Mouse (Mus musculus) MEL (cell line): Measurements from ENCODE around the gene Speer4b. TPM values are rescaled to one million over a fixed set of nuclear protein-coding genes. Genes with fewer than 3 reads are reported as not detected.
A peak's percentile ranks its signal among the peaks of the same experiment; 100 is the strongest.
"Not testable (repeated sequence)": the region's sequence is repeated elsewhere in the genome, so short reads cannot be mapped to it uniquely, and the experiment has no call there.

Experiments used
- DNase-seq: peaks from one replicate; pipeline ENCODE4 v3.0.0; 2011; ENCODE audit warnings: low read depth, low spot score
- H3K27ac ChIP-seq: 2 replicates; pipeline ENCODE4 v1.5.1; 2012; ENCODE audit warnings: low read depth, mild to moderate bottlenecking, control low read depth, low read length, moderate library complexity; ENCODE audit not compliant: control insufficient read depth
- H3K27me3 ChIP-seq, 2 experiments: fragments of 150-350 bp in 1 of 2; sonication (generic) in 1 of 2; 2 replicates each; pipeline ENCODE4 v1.6.1; 2012; ENCODE audit warnings: low read length in 2 of 2, mild to moderate bottlenecking in 2 of 2, improper control_type of control experiment in 1 of 2, moderate library complexity in 1 of 2; ENCODE audit not compliant: insufficient read depth in 2 of 2, control insufficient read depth in 1 of 2
- H3K36me3 ChIP-seq, 2 experiments: 2 replicates each; pipeline ENCODE4 v1.6.1; 2012 to 2014; ENCODE audit warnings: low read length in 2 of 2, improper control_type of control experiment in 1 of 2, inconsistent platforms in 1 of 2, mild to moderate bottlenecking in 1 of 2; ENCODE audit not compliant: insufficient read depth in 2 of 2, control insufficient read depth in 1 of 2
- H3K4me1 ChIP-seq, 2 experiments: fragments of 150-350 bp in 1 of 2; sonication (generic) in 1 of 2; 2 replicates each; pipeline ENCODE4 v1.6.1; 2012; ENCODE audit warnings: low read length in 2 of 2, improper control_type of control experiment in 1 of 2, mild to moderate bottlenecking in 1 of 2; ENCODE audit not compliant: insufficient read depth in 2 of 2, control insufficient read depth in 1 of 2
- H3K4me3 ChIP-seq, 2 experiments: fragments of 150-350 bp in 1 of 2; sonication (generic) in 1 of 2; 2 replicates each; pipeline ENCODE4 v1.5.1; 2012; ENCODE audit warnings: low read depth in 2 of 2, low read length in 2 of 2, mild to moderate bottlenecking in 2 of 2, moderate library complexity in 2 of 2, control low read depth in 1 of 2, improper control_type of control experiment in 1 of 2; ENCODE audit not compliant: control insufficient read depth in 1 of 2, insufficient read depth in 1 of 2
- H3K79me2 ChIP-seq: 2 replicates; pipeline ENCODE4 v1.6.1; 2012; ENCODE audit warnings: mild to moderate bottlenecking, low read length, moderate library complexity; ENCODE audit not compliant: control insufficient read depth, poor library complexity, insufficient read depth
- H3K9ac ChIP-seq: 2 replicates; pipeline ENCODE4 v1.6.1; 2012; ENCODE audit warnings: low read depth, mild to moderate bottlenecking, control low read depth, low read length, moderate library complexity; ENCODE audit not compliant: control insufficient read depth, poor library complexity, severe bottlenecking
- H3K9me3 ChIP-seq: fragments of 150-350 bp; sonication (generic); replicated peaks from 2 replicates; pipeline ENCODE4 v1.6.1; 2012; ENCODE audit warnings: mild to moderate bottlenecking, low read length, improper control_type of control experiment, moderate library complexity; ENCODE audit not compliant: insufficient read depth
- CHD2 ChIP-seq: IDR thresholded peaks from 2 replicates; pipeline ENCODE4 v1.6.1; 2011; ENCODE audit warnings: low read length, improper control_type of control experiment
- ELF1 ChIP-seq: IDR thresholded peaks from 2 replicates; pipeline ENCODE4 v1.6.1; 2014; ENCODE audit warnings: low read depth, mild to moderate bottlenecking, inconsistent platforms, low read length, improper control_type of control experiment, moderate library complexity
- EP300 ChIP-seq, 2 experiments: IDR thresholded peaks; 2 replicates each; pipeline ENCODE4 v1.6.1; 2011; ENCODE audit warnings: improper control_type of control experiment in 2 of 2, low read length in 2 of 2, low read depth in 1 of 2, mild to moderate bottlenecking in 1 of 2
- GABPA ChIP-seq: IDR thresholded peaks from 2 replicates; pipeline ENCODE4 v1.6.1; 2012; ENCODE audit warnings: low read depth, mild to moderate bottlenecking, inconsistent platforms, low read length, improper control_type of control experiment, moderate library complexity
- MAX ChIP-seq: IDR thresholded peaks from 2 replicates; pipeline ENCODE4 v1.6.1; 2011; ENCODE audit warnings: low read length, improper control_type of control experiment
- MXI1 ChIP-seq: IDR thresholded peaks from 2 replicates; pipeline ENCODE4 v1.6.1; 2011; ENCODE audit warnings: mild to moderate bottlenecking, low read depth, low read length, improper control_type of control experiment
- MYC ChIP-seq: IDR thresholded peaks from 2 replicates; pipeline ENCODE4 v1.6.1; 2011; ENCODE audit warnings: low read depth, mild to moderate bottlenecking, low read length, improper control_type of control experiment, moderate library complexity
- NRF1 ChIP-seq: IDR thresholded peaks from 2 replicates; pipeline ENCODE4 v1.6.1; 2014; ENCODE audit warnings: low read depth, mild to moderate bottlenecking, inconsistent platforms, low read length, improper control_type of control experiment, moderate library complexity; ENCODE audit not compliant: poor library complexity, insufficient read depth, severe bottlenecking
- POLR2A ChIP-seq, 2 experiments: IDR thresholded peaks; 2 replicates each; pipeline ENCODE4 v1.6.1; 2011 to 2012; ENCODE audit warnings: low read length in 2 of 2, mild to moderate bottlenecking in 2 of 2, control low read depth in 1 of 2, improper control_type of control experiment in 1 of 2, low read depth in 1 of 2, moderate library complexity in 1 of 2; ENCODE audit not compliant: control insufficient read depth in 1 of 2, insufficient read depth in 1 of 2, poor library complexity in 1 of 2
- RAD21 ChIP-seq: IDR thresholded peaks from 2 replicates; pipeline ENCODE4 v1.6.1; 2011; ENCODE audit warnings: mild to moderate bottlenecking, low read depth, low read length, improper control_type of control experiment
- SIN3A ChIP-seq: IDR thresholded peaks from 2 replicates; pipeline ENCODE4 v1.6.1; 2012; ENCODE audit warnings: low read length, improper control_type of control experiment, inconsistent platforms
- SMC3 ChIP-seq: IDR thresholded peaks from 2 replicates; pipeline ENCODE4 v1.6.1; 2011; ENCODE audit warnings: low read depth, low read length, improper control_type of control experiment
- TCF12 ChIP-seq: IDR thresholded peaks from 2 replicates; pipeline ENCODE4 v1.6.1; 2014; ENCODE audit warnings: low read depth, mild to moderate bottlenecking, inconsistent platforms, low read length, improper control_type of control experiment, moderate library complexity
- UBTF ChIP-seq: IDR thresholded peaks from 2 replicates; pipeline ENCODE4 v1.6.1; 2012; ENCODE audit warnings: low read depth, mild to moderate bottlenecking, inconsistent platforms, low read length, improper control_type of control experiment, moderate library complexity, borderline replicate concordance; ENCODE audit not compliant: insufficient read depth
- USF1 ChIP-seq: IDR thresholded peaks from 2 replicates; pipeline ENCODE4 v1.6.1; 2014; ENCODE audit warnings: low read depth, mild to moderate bottlenecking, inconsistent platforms, low read length, improper control_type of control experiment, moderate library complexity
- ZC3H11A ChIP-seq: IDR thresholded peaks from 2 replicates; pipeline ENCODE4 v1.6.1; 2012; ENCODE audit warnings: low read depth, mild to moderate bottlenecking, inconsistent platforms, low read length, improper control_type of control experiment
- ZKSCAN1 ChIP-seq: IDR thresholded peaks from 2 replicates; pipeline ENCODE4 v1.6.1; 2012; ENCODE audit warnings: low read depth, mild to moderate bottlenecking, inconsistent platforms, low read length, improper control_type of control experiment, moderate library complexity
- ZMIZ1 ChIP-seq: IDR thresholded peaks from 2 replicates; pipeline ENCODE4 v1.6.1; 2012; ENCODE audit warnings: low read depth, mild to moderate bottlenecking, inconsistent platforms, low read length, improper control_type of control experiment, moderate library complexity
- polyA plus RNA-seq, 2 experiments: library from polyadenylated mRNA; stranded (reverse) in 1 of 2; unstranded in 1 of 2; fragments of >175 nt in 1 of 2; fragments of >200 nt in 1 of 2; gene quantifications; 2 replicates each; pipeline versions ENCODE4 v1.2.1 to v1.2.4; 2012; ENCODE audit warnings: low replicate concordance in 2 of 2, low read depth in 1 of 2; ENCODE audit not compliant: insufficient read length in 2 of 2, insufficient read depth in 1 of 2, missing spikeins in 1 of 2
- total RNA-seq: library from RNA; depleted of rRNA; stranded (reverse); fragments of 300-350 nt; gene quantifications from 2 replicates; pipeline ENCODE4 v1.2.3, GENCODE M21; 2012; rRNA removed

Gene Speer4b
- total RNA-seq (not detected in 2 replicates), polyA plus RNA-seq (not detected)

- DNase-seq, H3K27ac ChIP-seq, H3K27me3 ChIP-seq, H3K4me3 ChIP-seq, H3K4me1 ChIP-seq, H3K9me3 ChIP-seq, H3K9ac ChIP-seq, H3K36me3 ChIP-seq, H3K79me2 ChIP-seq: not testable (repeated sequence)
These were observed at the start of gene Speer4b for GRCm38 (mm10) chr5:27501338-27501737. TSS of gene Speer4b (minus strand) at chr5:27501438.

- Histone ChIP-seq H3K27ac (no peak overlapping the region), H3K4me1 (no peaks in the 10 kb centered on the region), H3K9ac (no peak overlapping the region), H3K9me3 (no peaks in the 10 kb centered on the region), H3K79me2 (no peaks in the 10 kb centered on the region), H3K4me3 (no peak overlapping the region), H3K36me3 (no peaks in the 10 kb centered on the region), H3K27me3 (no peaks in the 10 kb centered on the region)
- TF ChIP-seq SIN3A (no peak), GABPA (no peak), EP300 (IDR thresholded peaks at IDR 0.05; ENCODE audit: low read depth in 1 of 2, low read length in 2 of 2) (no peak), UBTF (no peak), MXI1 (no peak), MYC (no peak), SMC3 (no peak), ZMIZ1 (no peak), ZC3H11A (no peak), MAX (no peak), RAD21 (no peak), POLR2A (IDR thresholded peaks at IDR 0.05; ENCODE audit: control insufficient read depth in 1 of 2, insufficient read depth in 1 of 2, low read depth in 1 of 2, low read length in 2 of 2, poor library complexity in 1 of 2) (no peak), ZKSCAN1 (no peak), USF1 (no peak), CHD2 (no peak)
- no peak for DNase-seq
These were observed 48.1 kb upstream of the Speer4b start for GRCm38 (mm10) chr5:27549291-27549690.

- DNase-seq, result peak; percentile 24
These were observed 43.6 kb upstream of the Speer4b start for GRCm38 (mm10) chr5:27544816-27545270.

More at GRCm38 (mm10) chr5:27544816-27545270, 43.6 kb upstream of the Speer4b start:
- TF ChIP-seq TCF12, result no peak
- no peak for TF ChIP-seq ELF1
- TF ChIP-seq RAD21, result no peak
- TF ChIP-seq ZC3H11A, result no peak
- no peak for TF ChIP-seq NRF1
- no peak for TF ChIP-seq POLR2A (IDR thresholded peaks at IDR 0.05; ENCODE audit: control insufficient read depth in 1 of 2, insufficient read depth in 1 of 2, low read depth in 1 of 2, low read length in 2 of 2, poor library complexity in 1 of 2)
- no peak for TF ChIP-seq SIN3A
- TF ChIP-seq, all 39 proteins: peak for 0
- H3K27ac ChIP-seq, result no peak overlapping the region
- no peak overlapping the region for H3K9ac ChIP-seq
- H3K9me3 ChIP-seq, result no peaks in the 10 kb centered on the region
- no peaks in the 10 kb centered on the region for H3K79me2 ChIP-seq
- H3K4me3 ChIP-seq, result no peak overlapping the region
- H3K36me3 ChIP-seq, result no peaks in the 10 kb centered on the region
- H3K27me3 ChIP-seq, result no peaks in the 10 kb centered on the region
- H3K4me1 ChIP-seq, result no peaks in the 10 kb centered on the region
